Mouse (Mus musculus) c-Kit-positive CD71-negative TER-119-negative erythroid progenitor cells, embryonic 14.5 days (primary cell): ENCODE data around the gene Caprin2.
"Not testable (repeated sequence)": the region's sequence is repeated elsewhere in the genome, so short reads cannot be mapped to it uniquely, and the experiment has no call there.

Experiments
- DNase-seq: peaks from one replicate; pipeline ENCODE4 v3.0.0-alpha.2; 2013; ENCODE audit warnings: low read depth

Caprin2 gene

GRCm38 (mm10) chr6:148895773-148896506 is at the start of gene Caprin2:
Gene Caprin2, minus strand, starts transcription at chr6:148896237.
- peak; percentile 79 for DNase-seq

DNA sequence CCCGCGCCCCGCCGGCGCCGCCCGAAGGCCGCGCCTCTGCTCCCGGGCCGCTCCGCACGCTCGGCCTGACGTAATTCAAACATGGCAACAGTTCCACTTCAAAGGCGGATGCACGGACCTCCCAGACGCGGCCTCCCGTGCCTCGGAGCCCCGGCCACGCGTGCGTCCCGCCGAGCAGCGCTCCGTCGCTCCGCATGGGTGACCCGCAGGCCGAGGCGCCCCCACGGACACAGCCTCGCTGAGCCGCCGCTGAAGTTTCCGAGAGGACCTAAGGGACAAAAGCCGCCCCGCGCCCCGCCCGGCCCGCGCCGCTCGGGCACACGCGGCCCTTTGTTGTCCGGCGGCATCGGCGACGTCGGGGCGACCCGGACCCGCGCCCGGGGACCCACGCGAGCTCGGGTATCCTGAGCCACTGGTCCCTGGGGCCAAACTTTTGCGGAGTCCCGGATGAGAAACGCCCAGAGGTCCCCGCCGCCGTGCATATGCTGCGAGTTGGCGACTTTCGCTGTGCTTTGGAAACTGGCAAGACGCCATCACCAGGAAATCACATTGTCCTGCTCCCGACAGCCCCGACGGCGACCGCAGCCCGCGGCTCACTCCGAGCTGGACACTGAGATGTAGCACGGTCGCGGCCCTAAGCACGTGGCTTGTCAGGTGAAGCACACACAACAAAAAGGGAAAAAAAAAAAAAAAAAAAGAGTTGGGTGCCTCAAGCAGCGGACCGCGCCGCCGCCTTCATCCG is 48.9 kb upstream of the Caprin2 start:
- no peak for DNase-seq

GRCm38 (mm10) chr6:148944344-148944766 is 48.3 kb upstream of the Caprin2 start:
- DNase-seq: no peak

- no peak for DNase-seq
Measured at GRCm38 (mm10) chr6:148943695-148944094, 47.7 kb upstream of the Caprin2 start.

DNA sequence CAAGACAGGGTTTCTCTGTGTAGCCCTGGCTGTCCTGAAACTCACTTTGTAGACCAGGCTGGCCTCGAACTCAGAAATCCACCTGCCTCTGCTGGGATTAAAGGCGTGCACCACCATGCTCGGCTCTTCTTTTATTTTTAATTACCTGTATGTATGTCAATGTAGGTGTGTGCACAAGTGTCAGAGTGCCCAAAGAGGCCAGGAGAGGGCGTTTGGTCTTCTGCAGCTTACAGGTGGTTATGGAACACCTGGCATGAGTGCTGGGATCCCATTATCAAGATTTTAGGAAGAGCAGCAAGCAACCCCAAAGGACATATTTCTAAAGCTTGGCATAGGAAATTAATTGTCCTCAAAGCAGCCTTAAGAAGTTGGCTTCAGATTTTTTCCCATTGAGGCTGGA is 46.4 kb upstream of the Caprin2 start:
- DNase-seq: no peak

DNA sequence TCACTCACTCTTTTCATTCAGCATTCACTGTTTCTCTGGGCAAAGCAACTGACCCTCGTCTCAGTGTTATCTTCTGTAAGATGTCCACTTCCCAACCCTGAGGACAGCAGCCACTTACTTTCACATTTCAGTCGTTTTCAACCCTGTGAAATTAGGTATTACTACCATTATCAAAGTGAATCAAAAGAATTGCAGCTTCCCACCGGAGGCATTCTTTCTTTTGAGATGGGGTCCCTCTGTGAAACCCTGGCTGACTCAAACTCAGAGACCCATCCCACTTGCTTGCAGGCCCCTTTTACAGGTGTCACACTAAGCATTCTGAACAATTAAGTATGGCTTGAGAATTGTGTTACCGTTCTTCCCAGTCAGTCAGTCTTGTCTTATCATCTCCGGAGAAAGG is 45.8 kb upstream of the Caprin2 start:
- no peak for DNase-seq

DNA sequence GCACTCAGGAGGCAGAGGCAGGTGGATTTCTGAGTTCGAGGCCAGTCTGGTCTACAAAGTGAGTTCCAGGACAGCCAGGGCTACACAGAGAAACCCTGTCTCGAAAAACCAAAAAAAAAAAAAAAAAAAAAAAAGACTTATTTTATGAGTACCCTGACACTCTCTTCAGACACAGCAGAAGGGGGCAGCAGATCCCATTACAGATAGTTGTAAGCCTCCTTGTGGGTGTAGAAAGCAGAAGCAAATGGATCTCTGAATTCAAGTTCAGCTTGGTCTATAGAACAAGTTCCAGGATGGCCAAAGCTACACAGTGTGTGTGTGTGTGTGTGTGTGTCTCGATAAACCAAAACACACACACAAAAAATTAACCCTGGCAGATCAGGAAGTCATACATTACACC is 44.3 kb upstream of the Caprin2 start:
- DNase-seq: not testable (repeated sequence)

DNA sequence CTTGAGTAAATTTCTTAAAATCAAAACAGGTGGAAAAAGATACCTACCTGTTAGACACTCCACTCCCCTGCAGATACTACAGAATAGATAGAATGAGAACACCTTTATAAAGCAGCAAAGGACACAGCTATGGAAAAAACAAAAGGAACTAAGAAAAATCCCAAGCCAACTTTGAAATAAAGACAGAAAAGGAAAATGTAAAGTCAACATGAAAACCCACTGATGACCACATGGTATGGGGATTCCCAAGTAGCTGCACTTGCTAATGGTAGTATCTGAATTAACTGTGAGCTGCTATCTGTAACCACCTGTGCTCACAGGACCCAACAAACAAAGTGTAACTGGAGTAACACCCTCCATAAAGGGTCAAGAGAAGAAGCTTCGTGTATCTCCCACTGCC is 41.7 kb upstream of the Caprin2 start:
- DNase-seq: no peak

- DNase-seq: no peak
Measured at GRCm38 (mm10) chr6:148934961-148935590, 39.0 kb upstream of the Caprin2 start.

DNA sequence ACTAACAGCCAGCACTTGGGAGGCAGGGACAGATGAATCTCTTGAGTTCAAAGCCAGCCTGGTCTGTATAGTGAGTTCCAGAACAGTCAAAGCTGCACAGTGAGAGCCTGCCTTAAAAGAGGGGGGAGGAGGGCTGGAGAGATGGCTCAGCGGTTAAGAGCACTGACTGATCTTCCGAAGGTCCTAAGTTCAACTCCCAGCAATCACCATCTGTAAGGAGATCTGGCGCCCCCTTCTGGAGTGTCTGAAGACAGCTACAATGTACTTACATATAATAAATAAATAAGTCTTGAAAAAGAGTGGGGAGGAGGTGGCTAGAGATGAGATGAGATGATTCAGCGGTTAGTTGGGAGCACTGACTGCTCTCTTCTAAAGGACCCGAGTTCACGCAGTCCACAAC is 35.2 kb upstream of the Caprin2 start:
- DNase-seq: no peak

DNA sequence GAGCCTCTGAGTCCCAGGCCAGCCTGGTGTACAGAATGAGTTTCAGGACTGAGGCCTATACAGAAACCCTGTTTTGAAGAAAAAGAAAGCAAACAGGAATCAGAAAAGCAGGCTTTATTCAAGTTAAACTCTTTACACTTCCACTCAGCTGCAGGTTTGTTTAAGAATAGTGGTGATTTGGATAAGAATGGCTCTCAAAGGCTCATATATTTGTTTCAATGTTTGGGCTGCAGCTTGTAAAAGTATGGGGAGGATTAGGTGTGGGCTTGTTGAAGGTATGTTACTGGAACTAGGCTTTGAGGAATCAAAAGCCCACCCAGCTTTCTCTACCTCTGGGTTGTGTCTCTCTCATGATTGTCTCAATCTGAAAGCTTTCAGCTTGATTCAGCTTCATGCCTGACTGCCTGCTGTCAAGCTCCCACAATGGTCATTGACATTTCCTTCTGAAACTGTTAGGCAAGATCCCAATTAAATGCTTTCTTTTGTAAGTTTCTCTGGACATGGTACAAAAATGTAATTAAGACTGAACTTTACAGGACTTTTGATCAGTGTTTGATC is 22.9 kb upstream of the Caprin2 start:
- no peak for DNase-seq

DNA sequence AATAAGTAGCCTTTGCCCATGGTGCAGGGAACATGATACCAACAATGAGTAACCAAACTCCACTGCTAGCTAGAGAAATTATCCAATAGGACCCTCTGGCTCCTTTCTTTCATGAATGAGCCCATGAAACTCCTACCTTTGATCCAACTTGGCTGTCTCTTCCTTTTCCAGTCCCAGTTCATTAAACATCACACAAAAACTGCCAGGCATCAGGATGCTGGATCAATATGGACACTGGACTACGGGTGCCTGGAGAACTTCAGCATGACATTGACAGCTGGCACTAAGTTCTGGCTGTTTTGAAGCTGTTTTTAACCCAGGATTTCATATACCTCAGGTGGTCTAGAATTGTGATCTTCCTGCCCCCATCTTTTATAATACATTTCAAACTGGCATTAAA is 21.6 kb upstream of the Caprin2 start:
- no peak for DNase-seq

DNA sequence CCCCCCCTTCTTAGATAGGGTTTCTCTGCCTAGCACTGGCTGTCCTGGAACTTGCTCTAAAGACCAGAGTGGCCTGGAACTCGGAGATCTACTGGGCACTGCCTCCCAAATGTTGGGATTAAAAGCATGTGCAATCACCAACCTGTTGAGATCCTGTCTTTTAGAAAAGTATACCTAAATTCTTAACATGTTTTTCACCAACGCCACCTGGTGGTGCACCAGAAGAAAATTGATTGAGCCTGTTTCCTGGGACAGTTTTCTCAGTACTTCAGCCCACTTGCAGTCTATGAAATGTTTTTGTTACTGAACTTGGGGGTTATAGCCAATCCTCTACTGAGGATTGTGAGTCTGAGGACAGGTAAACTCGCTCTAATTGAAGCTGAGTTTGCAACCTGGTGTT is 20.8 kb upstream of the Caprin2 start:
- no peak for DNase-seq

- peak; percentile 63 for DNase-seq
Measured at GRCm38 (mm10) chr6:148913938-148914337, 17.9 kb upstream of the Caprin2 start.

- DNase-seq: not testable (repeated sequence)
Measured at GRCm38 (mm10) chr6:148911906-148912305, 15.9 kb upstream of the Caprin2 start.

DNA sequence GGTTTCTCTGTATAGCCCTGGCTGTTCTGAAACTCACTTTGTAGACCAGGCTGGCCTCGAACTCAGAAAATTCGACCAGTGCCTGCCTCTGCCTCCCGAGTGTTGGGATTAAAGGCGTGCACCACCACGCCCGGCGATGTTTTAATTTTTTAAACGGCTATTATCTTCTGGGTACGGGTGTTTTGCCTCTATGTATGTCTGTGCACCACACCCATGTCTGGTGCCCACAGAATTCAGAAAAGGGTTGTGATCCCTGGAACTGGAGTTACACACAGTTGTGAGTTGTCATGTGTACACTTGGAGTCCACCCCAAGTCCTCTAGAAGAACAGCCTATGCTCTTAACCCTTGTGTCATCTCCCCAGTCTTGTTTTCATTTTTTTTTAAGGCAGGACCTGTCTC is 10.9 kb upstream of the Caprin2 start:
- DNase-seq: no peak

- DNase-seq: no peak
Measured at GRCm38 (mm10) chr6:148902728-148903127, 6.7 kb upstream of the Caprin2 start.

DNA sequence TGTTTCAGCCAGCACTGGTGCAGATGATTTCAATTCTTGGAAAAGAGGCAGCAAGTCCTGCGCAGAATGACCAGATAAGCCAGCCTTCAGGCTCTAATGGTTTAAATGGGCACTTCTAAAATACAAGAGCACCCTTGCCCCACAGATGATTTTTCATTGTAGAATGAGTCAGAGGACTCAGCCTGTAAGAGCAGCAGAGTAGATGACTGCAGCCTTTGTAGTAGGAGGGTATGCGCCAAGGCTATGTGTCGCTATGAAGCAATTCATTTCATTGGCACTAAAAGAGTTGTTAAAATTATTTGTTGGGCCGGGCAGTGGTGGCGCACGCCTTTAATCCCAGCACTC is 442 bp upstream of the Caprin2 start:
- no peak for DNase-seq

DNA sequence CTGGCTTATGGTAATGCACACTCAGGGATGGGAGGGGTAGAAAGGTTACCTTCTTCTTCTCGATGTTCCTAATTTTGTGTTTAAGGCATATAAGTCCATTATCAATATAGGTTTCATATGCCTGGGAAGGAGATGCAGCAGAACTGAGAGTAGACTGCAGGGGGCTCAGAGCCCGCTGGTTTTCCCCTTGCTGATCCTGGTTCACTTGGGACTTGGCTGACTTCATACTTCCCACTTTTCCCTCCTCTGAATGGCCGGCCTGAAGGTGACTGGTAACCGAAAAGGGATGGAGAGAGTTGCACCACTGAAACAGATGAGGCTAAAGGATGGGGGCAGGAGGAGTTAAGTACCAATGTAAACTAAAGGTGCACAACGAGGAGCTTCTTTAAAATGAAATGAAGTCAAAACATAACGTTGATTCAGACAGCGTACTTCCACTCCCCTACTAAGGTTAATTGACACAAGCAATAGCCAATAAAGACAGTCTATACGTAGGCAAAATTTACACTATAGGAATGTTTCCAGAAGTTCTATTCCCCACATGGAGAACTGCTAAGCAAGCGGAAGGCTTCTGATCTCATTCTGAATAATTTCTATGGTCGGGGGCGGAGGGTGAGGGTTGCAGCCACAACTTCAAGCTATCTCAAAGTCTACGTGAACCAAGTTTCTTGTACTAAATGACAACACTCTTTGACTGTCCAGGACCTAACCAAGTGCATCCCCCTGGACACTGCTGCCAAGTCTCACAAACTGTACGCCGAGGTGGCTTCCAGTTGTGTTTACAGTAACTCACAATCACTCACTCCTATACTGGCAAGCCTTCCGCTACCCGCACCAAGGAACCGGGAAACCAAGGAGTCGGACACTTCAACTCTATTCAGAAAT is 907 bp downstream of the Caprin2 start:
- DNase-seq: no peak

DNA sequence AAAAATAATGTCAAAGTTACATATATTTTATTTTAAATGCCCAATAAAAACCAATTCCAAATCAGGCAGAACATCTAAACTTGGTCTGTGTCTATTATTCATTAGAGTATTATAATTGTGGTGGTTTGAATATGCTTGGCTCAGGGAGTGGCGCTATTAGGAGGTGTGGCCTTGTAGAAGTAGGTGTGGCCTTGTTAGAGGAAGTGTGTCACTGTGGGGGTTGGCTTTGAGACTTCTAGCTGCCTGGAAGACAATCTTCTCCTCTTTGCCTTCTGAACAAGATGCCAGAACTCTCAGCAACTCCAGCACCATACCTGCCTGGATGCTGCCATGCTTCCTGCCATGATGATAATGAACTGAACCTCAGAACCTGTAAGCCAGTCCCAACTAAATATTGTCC is 22.1 kb downstream of the Caprin2 start:
- DNase-seq: no peak

- DNase-seq: no peak
Measured at GRCm38 (mm10) chr6:148845629-148846028, 50.4 kb downstream of the Caprin2 start.

- no peak for DNase-seq
Measured at GRCm38 (mm10) chr6:148841760-148842159, 54.3 kb downstream of the Caprin2 start.
